Mouse (Mus musculus) heart, embryonic 16.5 days (tissue): ENCODE data around the gene Armc9. TPM values are rescaled to one million over a fixed set of nuclear protein-coding genes. Genes with fewer than 3 reads are reported as not detected.

ENCODE experiments used
- ATAC-seq: fragments of 200-750 bp; cut with Nextera tagmentation; replicated peaks from 2 replicates; pipeline ENCODE4 v1.8.0; 2017; ENCODE audit warnings: moderate number of reproducible peaks; ENCODE audit not compliant: insufficient read depth, low FRiP score; ENCODE audit errors: extremely low read depth
- H3K27ac ChIP-seq: fragments of 300-500 bp; sonication (generic); 2 replicates; pipeline ENCODE4 v1.5.1; 2014; ENCODE audit warnings: mild to moderate bottlenecking, low read length, control low read depth, moderate library complexity
- H3K27me3 ChIP-seq: fragments of 300-500 bp; sonication (generic); 2 replicates; pipeline ENCODE4 v1.6.1; 2014; ENCODE audit warnings: low read length, mixed read lengths; ENCODE audit not compliant: control insufficient read depth, insufficient read depth
- H3K36me3 ChIP-seq: fragments of 300-500 bp; sonication (generic); 2 replicates; pipeline ENCODE4 v1.6.1; 2014; ENCODE audit not compliant: control insufficient read depth, insufficient read depth
- H3K4me1 ChIP-seq: fragments of 300-500 bp; sonication (generic); 2 replicates; pipeline ENCODE4 v1.6.1; 2014; ENCODE audit warnings: low read length, mixed read lengths; ENCODE audit not compliant: control insufficient read depth, insufficient read depth
- H3K4me2 ChIP-seq: fragments of 300-500 bp; sonication (generic); 2 replicates; pipeline ENCODE4 v1.6.1; 2014; ENCODE audit warnings: low read depth, mild to moderate bottlenecking, control low read depth, low read length
- H3K4me3 ChIP-seq: fragments of 300-500 bp; sonication (generic); 2 replicates; pipeline ENCODE4 v1.5.1; 2014; ENCODE audit warnings: mild to moderate bottlenecking, control low read depth, low read length
- H3K9ac ChIP-seq: fragments of 300-500 bp; sonication (generic); 2 replicates; pipeline ENCODE4 v1.6.1; 2014; ENCODE audit warnings: low read length, control low read depth
- H3K9me3 ChIP-seq: fragments of 300-500 bp; sonication (generic); replicated peaks from 2 replicates; pipeline ENCODE4 v1.6.1; 2016; ENCODE audit warnings: low read length; ENCODE audit not compliant: control insufficient read depth
- WGBS: fragments of 180-500 bp; shearing (Covaris S2); extraction: QIAGEN DNeasy Blood & Tissue Kit; methylation state at CpG from one replicate; pipeline ENCODE4 v1.1.7; 2014; 5-methylcytosine and 5-hydroxymethylcytosine counted together
- polyA plus RNA-seq: library from polyadenylated mRNA; unstranded; fragments of >200 nt; fragmentation: Nextera tagmentation; extraction: Ambion mirVana; gene quantifications from 2 replicates; pipeline ENCODE4 v1.2.1, GENCODE M21; 2015

The Armc9 gene
- polyA plus RNA-seq, 1 experiment from 2014 or later, result 12.4 TPM

DNA sequence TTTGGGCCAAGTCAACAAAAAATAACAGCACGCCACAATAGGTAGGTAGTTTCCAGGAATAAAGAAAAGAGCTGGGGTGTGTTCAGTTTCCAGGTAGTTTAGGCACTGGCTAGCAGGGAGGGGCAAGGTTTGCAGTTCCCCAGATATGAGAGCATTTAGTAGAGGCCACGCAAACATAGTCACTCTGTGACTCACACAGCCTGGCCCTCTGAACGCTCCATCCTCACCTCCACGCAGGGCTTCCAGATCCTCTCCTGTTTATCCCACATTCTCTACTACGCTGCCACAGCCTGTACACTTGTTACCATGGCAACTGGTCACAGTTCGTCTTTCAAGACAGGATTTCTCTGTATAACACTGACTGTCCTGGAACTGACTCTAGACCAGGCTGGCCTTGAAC, 70.6 kb downstream of the Armc9 start:
- H3K27me3 ChIP-seq, result no peaks in the 10 kb centered on the region
- no peak overlapping the region for H3K27ac ChIP-seq
- H3K4me3 ChIP-seq, result no peak overlapping the region
- no peaks in the 10 kb centered on the region for H3K36me3 ChIP-seq
- no peaks in the 10 kb centered on the region for H3K4me1 ChIP-seq
- ATAC-seq, result no peak
- H3K4me2 ChIP-seq, result no peak overlapping the region
- WGBS, result 71% methylated on average over 6 of the region's 6 CpGs
- H3K9me3 ChIP-seq, result no peaks in the 10 kb centered on the region
- no peak overlapping the region for H3K9ac ChIP-seq

- no peak overlapping the region for H3K9ac ChIP-seq
- no peaks in the 10 kb centered on the region for H3K36me3 ChIP-seq
- no peak overlapping the region for H3K4me3 ChIP-seq
- no peak overlapping the region for H3K4me2 ChIP-seq
- no peaks in the 10 kb centered on the region for H3K27me3 ChIP-seq
- H3K4me1 ChIP-seq, result peaks cover 8% of the 10 kb centered on the region
- H3K9me3 ChIP-seq, result no peaks in the 10 kb centered on the region
- ATAC-seq, result no peak
- no peak overlapping the region for H3K27ac ChIP-seq
- WGBS, result 88% methylated on average over 8 of the region's 8 CpGs
Measured at GRCm38 (mm10) chr1:86228653-86229052, 74.1 kb downstream of the Armc9 start.

DNA sequence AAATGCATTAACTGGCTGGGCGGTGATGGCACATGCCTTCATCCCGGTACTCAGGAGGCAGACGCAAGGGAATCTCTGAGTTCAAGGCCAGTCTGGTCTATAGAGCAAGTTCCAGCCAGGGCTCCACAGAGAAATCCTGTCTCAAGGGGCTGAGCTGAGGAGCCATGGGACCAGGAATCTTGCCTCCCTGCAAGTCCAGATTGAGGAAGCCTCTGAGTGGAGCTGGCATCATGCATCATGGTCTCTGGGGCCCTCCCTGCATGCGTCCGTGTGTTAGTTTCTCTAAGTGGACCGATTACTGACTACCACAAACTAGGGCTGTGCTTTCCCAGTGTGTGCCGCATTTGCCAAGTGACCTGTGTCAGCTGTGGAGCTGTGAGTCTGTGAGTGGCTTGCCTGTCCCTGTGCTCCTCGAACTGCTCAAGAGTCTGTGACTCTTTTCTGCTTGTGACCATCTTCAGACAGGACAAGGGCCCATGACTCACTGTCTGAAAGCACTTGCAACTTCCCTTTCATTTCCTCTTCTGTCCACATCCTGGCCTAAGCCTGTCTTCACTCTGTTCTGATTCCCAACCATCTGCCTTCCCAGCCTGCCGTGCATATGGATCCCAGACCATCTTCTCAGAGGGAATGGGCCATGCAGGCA, 74.7 kb downstream of the Armc9 start:
- WGBS, result 83% methylated on average over 9 of the region's 9 CpGs
- H3K4me1 ChIP-seq, result peaks cover 10% of the 10 kb centered on the region

DNA sequence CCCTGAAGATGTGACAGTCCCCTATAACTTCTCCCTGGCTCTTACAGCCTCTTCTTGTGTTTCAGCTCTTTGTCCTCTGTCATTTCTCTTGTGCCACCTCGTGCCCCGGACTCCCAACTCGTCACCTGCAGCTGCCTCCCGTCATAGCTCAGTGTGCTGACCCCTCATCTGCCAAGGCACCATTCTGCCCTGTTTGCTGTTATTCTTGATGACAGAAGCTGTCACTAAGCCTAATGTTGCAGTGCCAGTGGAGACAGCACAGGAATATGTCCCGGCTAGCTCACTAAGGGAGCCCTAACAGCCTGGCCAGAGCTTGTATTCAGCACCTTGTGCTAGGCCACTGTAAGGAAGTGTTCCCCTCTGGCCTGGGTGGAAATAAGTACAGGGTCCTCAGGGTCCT, 78.1 kb downstream of the Armc9 start:
- Histone ChIP-seq H3K4me3 (no peak overlapping the region), H3K36me3 (no peaks in the 10 kb centered on the region), H3K27me3 (no peaks in the 10 kb centered on the region), H3K9me3 (no peaks in the 10 kb centered on the region), H3K4me2 (no peak overlapping the region), H3K27ac (0 out of 2 replicates have a peak overlapping the region, but pooled peaks have one; percentile 11), H3K4me1 (peaks cover 15% of the 10 kb centered on the region), H3K9ac (no peak overlapping the region)
- 35% methylated on average over 5 of the region's 5 CpGs for WGBS
- ATAC-seq, result peak; percentile 47

More for the DNA sequence above, 74.7 kb downstream of the Armc9 start:
- no peak overlapping the region for H3K9ac ChIP-seq
- no peaks in the 10 kb centered on the region for H3K36me3 ChIP-seq
- no peaks in the 10 kb centered on the region for H3K9me3 ChIP-seq
- H3K27ac ChIP-seq, result no peak overlapping the region; the same call in 1 of the 2 replicates
- no peak overlapping the region for H3K4me2 ChIP-seq
- H3K27me3 ChIP-seq, result no peaks in the 10 kb centered on the region
- no peak for ATAC-seq
- H3K4me3 ChIP-seq, result no peak overlapping the region

GRCm38 (mm10) chr1:86233808-86234207, 79.2 kb downstream of the Armc9 start:
- Histone ChIP-seq H3K9ac (no peak overlapping the region), H3K27ac (no peak overlapping the region), H3K27me3 (no peaks in the 10 kb centered on the region), H3K4me3 (no peak overlapping the region), H3K4me2 (no peak overlapping the region), H3K9me3 (no peaks in the 10 kb centered on the region), H3K36me3 (no peaks in the 10 kb centered on the region), H3K4me1 (peaks cover 15% of the 10 kb centered on the region)
- 41% methylated on average over 4 of the region's 4 CpGs for WGBS
- no peak for ATAC-seq

DNA sequence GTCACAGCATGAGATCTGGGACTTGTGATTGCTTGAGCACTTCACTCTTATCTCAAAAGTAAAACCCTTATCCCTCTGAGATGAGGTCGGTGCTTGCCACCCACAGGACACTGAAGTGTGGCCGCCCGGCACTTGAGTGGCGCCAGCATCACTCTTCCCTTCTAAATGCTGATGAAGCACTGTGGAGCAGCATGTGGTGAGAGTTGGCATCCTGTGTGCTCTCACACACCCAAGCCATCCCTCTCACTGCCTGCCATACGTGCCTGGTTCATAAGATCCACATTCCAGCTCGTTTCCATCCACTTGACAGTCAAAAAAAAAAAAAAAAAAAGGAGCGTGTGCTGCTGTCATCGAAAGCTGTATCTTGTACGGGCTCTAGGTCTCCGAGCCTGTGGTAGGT, 80.5 kb downstream of the Armc9 start:
- Histone ChIP-seq H3K36me3 (no peaks in the 10 kb centered on the region), H3K9ac (no peak overlapping the region), H3K4me3 (no peak overlapping the region), H3K9me3 (no peaks in the 10 kb centered on the region), H3K4me2 (no peak overlapping the region), H3K4me1 (peaks cover 17% of the 10 kb centered on the region), H3K27ac (no peak overlapping the region), H3K27me3 (no peaks in the 10 kb centered on the region)
- ATAC-seq, result peak; percentile 45; the same call in 1 of the 2 replicates
- WGBS, result 40% methylated on average over 10 of the region's 10 CpGs

DNA sequence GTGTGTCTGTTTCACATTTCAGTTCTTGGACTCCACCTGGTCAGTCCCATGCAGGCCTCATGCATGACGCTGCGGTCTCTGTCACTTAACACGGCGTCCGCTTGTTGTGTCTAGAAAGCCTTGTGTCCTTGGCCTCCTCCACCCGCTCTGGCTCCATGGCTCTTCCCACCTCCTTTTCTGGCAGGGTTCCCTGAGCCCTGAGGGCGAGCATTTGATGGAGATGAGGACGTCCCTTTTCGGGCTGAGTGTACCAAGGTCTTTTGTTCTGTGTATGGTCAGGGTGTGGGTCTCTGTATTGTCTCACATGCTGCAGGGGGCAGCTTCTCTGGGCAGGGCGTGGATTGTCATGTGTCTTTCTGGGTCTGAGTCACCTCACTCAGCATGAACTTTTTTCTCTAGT, 81.9 kb downstream of the Armc9 start:
- WGBS, result 81% methylated on average over 10 of the region's 10 CpGs
- no peak for ATAC-seq
- Histone ChIP-seq H3K27ac (no peak overlapping the region), H3K9me3 (no peaks in the 10 kb centered on the region), H3K9ac (no peak overlapping the region), H3K4me2 (no peak overlapping the region), H3K36me3 (no peaks in the 10 kb centered on the region), H3K4me3 (no peak overlapping the region), H3K27me3 (no peaks in the 10 kb centered on the region), H3K4me1 (peaks cover 22% of the 10 kb centered on the region)

- Histone ChIP-seq H3K27ac (no peak overlapping the region), H3K27me3 (no peaks in the 10 kb centered on the region), H3K4me2 (no peak overlapping the region), H3K4me3 (no peak overlapping the region), H3K36me3 (no peaks in the 10 kb centered on the region), H3K4me1 (peaks cover 21% of the 10 kb centered on the region), H3K9me3 (no peaks in the 10 kb centered on the region), H3K9ac (no peak overlapping the region)
- ATAC-seq, result no peak
- WGBS, result 58% methylated on average over 8 of the region's 8 CpGs
Measured at GRCm38 (mm10) chr1:86239010-86239409, 84.4 kb downstream of the Armc9 start.

DNA sequence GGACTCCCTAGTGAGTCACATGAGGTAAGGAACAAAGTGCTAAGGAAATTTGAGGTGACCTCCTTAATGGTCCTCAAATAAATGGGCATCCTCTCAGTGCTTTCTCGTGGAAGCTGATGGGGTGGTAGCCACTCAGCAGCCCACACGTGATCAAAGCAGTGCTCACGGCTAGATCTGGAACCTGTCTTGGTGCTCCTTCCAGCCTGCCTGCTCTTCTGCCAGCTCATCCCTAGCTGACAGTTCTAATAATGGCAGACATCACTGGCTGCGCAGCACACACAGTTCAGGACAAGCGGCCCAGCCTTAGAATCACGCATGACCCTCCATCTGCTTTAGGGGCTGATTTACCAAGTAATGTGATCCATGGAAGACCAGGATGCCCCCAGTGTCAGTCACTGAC, 85.3 kb downstream of the Armc9 start:
- Histone ChIP-seq H3K27ac (no peak overlapping the region), H3K4me3 (no peak overlapping the region), H3K27me3 (no peaks in the 10 kb centered on the region), H3K4me1 (peaks cover 24% of the 10 kb centered on the region), H3K4me2 (no peak overlapping the region), H3K9ac (no peak overlapping the region), H3K36me3 (no peaks in the 10 kb centered on the region), H3K9me3 (no peaks in the 10 kb centered on the region)
- no peak for ATAC-seq
- 82% methylated on average over 6 of the region's 6 CpGs for WGBS
